Mouse (Mus musculus) erythroblast, embryonic 14.5 days (primary cell): ENCODE data around the gene Etv2.

Experiments used
- GATA1 ChIP-seq: IDR thresholded peaks from 2 replicates; pipeline ENCODE4 v1.6.1; 2012; ENCODE audit warnings: low read length, inconsistent platforms, mixed read lengths
- TAL1 ChIP-seq: IDR thresholded peaks from 3 replicates; pipeline ENCODE4 v1.6.1; 2012; ENCODE audit warnings: low read length, inconsistent platforms, mixed read lengths

DNA sequence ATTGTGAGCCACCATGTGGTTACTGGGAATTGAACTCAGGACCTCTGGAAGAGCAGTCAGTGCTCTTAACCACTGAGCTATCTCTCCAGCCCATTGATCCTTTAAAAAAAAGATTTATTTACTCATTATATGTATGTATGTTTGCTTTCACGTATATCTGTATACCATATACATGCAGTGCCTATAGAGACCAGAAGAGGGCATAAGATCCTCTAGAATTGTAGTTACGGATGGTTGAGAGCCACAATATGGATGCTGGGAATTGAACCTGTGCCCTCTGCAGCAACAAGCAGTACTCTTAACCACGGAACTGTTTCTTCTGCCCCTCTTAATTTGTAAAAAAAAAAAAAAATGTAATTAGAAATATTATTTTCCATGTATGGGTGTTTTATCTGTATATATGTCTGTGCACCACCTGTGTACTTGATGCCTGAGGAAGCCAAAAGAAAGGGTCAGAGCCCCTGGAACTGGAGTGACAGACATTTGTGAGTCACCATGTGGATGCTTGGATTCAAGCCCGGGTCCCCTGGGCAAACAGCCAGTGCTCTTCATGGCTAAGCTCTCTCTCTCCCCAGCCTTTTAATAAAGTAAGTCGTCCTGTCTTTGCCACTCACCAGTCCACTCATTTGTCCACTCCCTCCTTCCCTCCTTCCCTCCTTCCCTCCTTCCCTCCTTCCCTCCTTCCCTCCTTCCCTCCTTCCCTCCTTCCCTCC lies 42.8 kb upstream of the Etv2 start:
- TF ChIP-seq GATA1 (no peak), TAL1 (no peak)
